Mouse (Mus musculus) ovary, postnatal 10 days (tissue): ENCODE measurements around the gene Ramp3.
"Not testable (repeated sequence)": the region's sequence is repeated elsewhere in the genome, so short reads cannot be mapped to it uniquely, and the experiment has no call there.

Experiments used
- DNase-seq: peaks from one replicate; pipeline ENCODE4 v3.0.0; 2022; ENCODE audit warnings: low spot score

Gene Ramp3

GRCm38 (mm10) chr11:6658271-6658670 is at the start of gene Ramp3:
Gene Ramp3 (plus strand): TSS chr11:6658521.
- no peak for DNase-seq

GRCm38 (mm10) chr11:6615250-6616205 is 42.8 kb upstream of the Ramp3 start:
- DNase-seq = no peak

- no peak for DNase-seq
Measured at GRCm38 (mm10) chr11:6623704-6624103, 34.6 kb upstream of the Ramp3 start.

- no peak for DNase-seq
Measured at GRCm38 (mm10) chr11:6624619-6625382, 33.5 kb upstream of the Ramp3 start.

GRCm38 (mm10) chr11:6625478-6626387 is 32.6 kb upstream of the Ramp3 start, which contains the start of gene Tbrg4:
Gene Tbrg4 (minus strand): TSS chr11:6626067.
- peak; percentile 77 for DNase-seq

- no peak for DNase-seq
Measured at GRCm38 (mm10) chr11:6626388-6626772, 31.9 kb upstream of the Ramp3 start.

GRCm38 (mm10) chr11:6627731-6628130 is 30.6 kb upstream of the Ramp3 start:
- no peak for DNase-seq

GRCm38 (mm10) chr11:6628568-6628967 is 29.8 kb upstream of the Ramp3 start:
- DNase-seq = no peak

- DNase-seq = no peak
Measured at GRCm38 (mm10) chr11:6629655-6630054, 28.7 kb upstream of the Ramp3 start.

GRCm38 (mm10) chr11:6636150-6636549 is 22.2 kb upstream of the Ramp3 start:
- no peak for DNase-seq

GRCm38 (mm10) chr11:6638537-6638936 is 19.8 kb upstream of the Ramp3 start, which contains the start of gene Wap:
Gene Wap (minus strand): TSS chr11:6638637.
- no peak for DNase-seq

GRCm38 (mm10) chr11:6639072-6639471 is 19.2 kb upstream of the Ramp3 start:
- no peak for DNase-seq

GRCm38 (mm10) chr11:6644566-6644965 is 13.8 kb upstream of the Ramp3 start:
- no peak for DNase-seq

- DNase-seq = no peak
Measured at GRCm38 (mm10) chr11:6647831-6648724, 10.2 kb upstream of the Ramp3 start.

- no peak for DNase-seq
Measured at GRCm38 (mm10) chr11:6650519-6650918, 7.8 kb upstream of the Ramp3 start.

- not testable (repeated sequence) for DNase-seq
Measured at GRCm38 (mm10) chr11:6652978-6653377, 5.3 kb upstream of the Ramp3 start.

GRCm38 (mm10) chr11:6654903-6655302 is 3.4 kb upstream of the Ramp3 start:
- peak; percentile 60 for DNase-seq

GRCm38 (mm10) chr11:6661206-6661605 is 2.9 kb downstream of the Ramp3 start:
- DNase-seq = no peak

- no peak for DNase-seq
Measured at GRCm38 (mm10) chr11:6666634-6667033, 8.3 kb downstream of the Ramp3 start.

GRCm38 (mm10) chr11:6669041-6669440 is 10.7 kb downstream of the Ramp3 start:
- no peak for DNase-seq

- no peak for DNase-seq
Measured at GRCm38 (mm10) chr11:6670044-6670443, 11.7 kb downstream of the Ramp3 start.
